Mouse (Mus musculus) ES-E14 (cell line): ENCODE measurements around the gene Nrros. TPM values are rescaled to one million over a fixed set of nuclear protein-coding genes. Genes with fewer than 3 reads are reported as not detected.

ENCODE experiments used
- DNase-seq: peaks from one replicate; pipeline ENCODE4 v3.0.0-alpha.2; 2013; ENCODE audit warnings: low read depth, low spot score
- H3K27ac ChIP-seq: 2 replicates; pipeline ENCODE4 v1.5.1; 2012; ENCODE audit warnings: low read depth, mild to moderate bottlenecking, low read length, moderate library complexity, mixed read lengths; ENCODE audit not compliant: poor library complexity, insufficient read depth, severe bottlenecking
- H3K36me3 ChIP-seq: 2 replicates; pipeline ENCODE4 v1.6.1; 2012; ENCODE audit warnings: mild to moderate bottlenecking, low read length, moderate library complexity, mixed read lengths; ENCODE audit not compliant: control insufficient read depth, poor library complexity, insufficient read depth, severe bottlenecking
- H3K4me1 ChIP-seq, 2 experiments: fragments of 150-350 bp in 1 of 2; sonication (generic) in 1 of 2; 2 replicates each; pipeline ENCODE4 v1.6.1; 2012; ENCODE audit warnings: low read length in 2 of 2, mild to moderate bottlenecking in 1 of 2, mixed read lengths in 1 of 2; ENCODE audit not compliant: control insufficient read depth in 2 of 2, insufficient read depth in 2 of 2, poor library complexity in 1 of 2
- H3K4me3 ChIP-seq, 2 experiments: fragments of 150-350 bp in 1 of 2; sonication (generic) in 1 of 2; 2 replicates each; pipeline ENCODE4 v1.5.1; 2012; ENCODE audit warnings: low read length in 2 of 2, low read depth in 1 of 2, mild to moderate bottlenecking in 1 of 2, mixed read lengths in 1 of 2; ENCODE audit not compliant: insufficient read depth in 1 of 2, poor library complexity in 1 of 2, severe bottlenecking in 1 of 2
- H3K9ac ChIP-seq: 2 replicates; pipeline ENCODE4 v1.6.1; 2012; ENCODE audit warnings: low read depth, mild to moderate bottlenecking, low read length, mixed read lengths; ENCODE audit not compliant: poor library complexity, insufficient read depth, severe bottlenecking
- H3K9me3 ChIP-seq: fragments of 150-350 bp; sonication (generic); 2 replicates; pipeline ENCODE4 v1.6.1; 2012; ENCODE audit warnings: low read depth, mild to moderate bottlenecking, low read length; ENCODE audit not compliant: control insufficient read depth, insufficient read depth
- CHD2 ChIP-seq: IDR thresholded peaks from 2 replicates; pipeline ENCODE4 v1.6.1; 2014; ENCODE audit warnings: mild to moderate bottlenecking, low read depth, low read length, inconsistent platforms
- HCFC1 ChIP-seq: IDR thresholded peaks from 2 replicates; pipeline ENCODE4 v1.6.1; 2012; ENCODE audit warnings: low read length, inconsistent platforms, borderline replicate concordance; ENCODE audit not compliant: insufficient read depth
- MAFK ChIP-seq: IDR thresholded peaks from 2 replicates; pipeline ENCODE4 v1.6.1; 2014; ENCODE audit warnings: mild to moderate bottlenecking, low read depth, low read length, inconsistent platforms; ENCODE audit not compliant: insufficient read depth
- ZC3H11A ChIP-seq: IDR thresholded peaks from 2 replicates; pipeline ENCODE4 v1.6.1; 2012; ENCODE audit warnings: low read depth, mild to moderate bottlenecking, inconsistent platforms, low read length, borderline replicate concordance
- ZNF384 ChIP-seq: IDR thresholded peaks from 2 replicates; pipeline ENCODE4 v1.6.1; 2012; ENCODE audit warnings: low read depth, low read length, inconsistent platforms
- in situ Hi-C, 2 experiments: fragments of 600-800 bp; cut with MboI; formaldehyde crosslinking; loops; one replicate each; pipeline ENCODE4 v1.15.1; 2025; ENCODE audit warnings: low sequenced_read_pairs in 2 of 2, inconsistent platforms in 1 of 2; ENCODE audit not compliant: unreplicated experiment in 2 of 2
- total RNA-seq: library from RNA; depleted of rRNA; stranded (reverse); fragments of 300-350 nt; gene quantifications from 2 replicates; pipeline ENCODE4 v1.2.3, GENCODE M21; 2012

Gene Nrros
- total RNA-seq, 1 experiment = 6.4 TPM

DNA sequence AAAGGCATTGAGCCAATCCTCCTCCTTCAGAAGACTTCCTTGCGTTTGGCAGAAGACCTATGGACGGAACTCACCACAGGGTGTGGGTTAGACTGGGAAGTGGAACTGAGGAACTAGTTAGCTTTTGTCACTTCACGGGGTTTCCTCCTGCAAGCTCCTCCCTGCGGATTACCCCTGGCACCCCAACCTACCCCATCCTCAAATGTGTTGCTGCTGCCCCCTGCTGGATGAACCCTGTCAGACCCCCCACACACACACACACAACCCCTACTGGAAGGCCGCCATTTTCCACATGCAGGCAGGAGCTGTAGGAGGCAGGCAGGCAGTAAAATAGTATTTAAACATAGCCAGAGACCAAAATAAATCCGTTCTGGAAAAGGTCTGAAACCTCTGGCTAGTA is 37.3 kb upstream of the Nrros start:
- DNase-seq = peak; percentile 48
- no peak for TF ChIP-seq ZNF384
- TF ChIP-seq CHD2 = no peak
- TF ChIP-seq MAFK = no peak
- 0 out of 2 replicates have a peak, but pooled peaks have one; percentile 28 for TF ChIP-seq ZC3H11A
- Histone ChIP-seq H3K9me3 (no peaks in the 10 kb centered on the region), H3K27ac (no peak overlapping the region), H3K4me3 (no peak overlapping the region), H3K4me1 (no peaks in the 10 kb centered on the region), H3K9ac (no peak overlapping the region), H3K36me3 (no peaks in the 10 kb centered on the region)
- in situ Hi-C loops = no loop called here

DNA sequence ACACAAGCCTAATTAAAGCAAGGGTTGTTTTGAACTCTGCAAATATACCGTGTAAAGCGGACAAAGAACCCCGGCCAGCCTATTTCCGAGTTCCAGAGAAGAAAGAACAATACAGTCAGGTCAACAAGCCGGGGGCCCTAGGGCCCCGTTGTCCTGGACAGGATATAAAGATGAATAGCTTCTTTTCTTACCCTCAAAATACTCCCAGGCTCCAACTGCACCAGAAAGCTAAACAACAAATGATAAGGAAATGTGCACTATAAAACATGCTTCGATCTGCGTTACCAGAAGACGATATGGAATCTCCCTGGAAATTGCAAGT is 35.6 kb upstream of the Nrros start:
- H3K4me1 ChIP-seq = no peaks in the 10 kb centered on the region
- H3K27ac ChIP-seq = no peak overlapping the region
- H3K9me3 ChIP-seq = no peaks in the 10 kb centered on the region
- TF ChIP-seq MAFK (no peak), ZNF384 (no peak), CHD2 (no peak), HCFC1 (no peak), ZC3H11A (no peak)
- no peak for DNase-seq
- no peaks in the 10 kb centered on the region for H3K36me3 ChIP-seq
- in situ Hi-C loops = no loop called here
- H3K4me3 ChIP-seq = no peak overlapping the region
- no peak overlapping the region for H3K9ac ChIP-seq

DNA sequence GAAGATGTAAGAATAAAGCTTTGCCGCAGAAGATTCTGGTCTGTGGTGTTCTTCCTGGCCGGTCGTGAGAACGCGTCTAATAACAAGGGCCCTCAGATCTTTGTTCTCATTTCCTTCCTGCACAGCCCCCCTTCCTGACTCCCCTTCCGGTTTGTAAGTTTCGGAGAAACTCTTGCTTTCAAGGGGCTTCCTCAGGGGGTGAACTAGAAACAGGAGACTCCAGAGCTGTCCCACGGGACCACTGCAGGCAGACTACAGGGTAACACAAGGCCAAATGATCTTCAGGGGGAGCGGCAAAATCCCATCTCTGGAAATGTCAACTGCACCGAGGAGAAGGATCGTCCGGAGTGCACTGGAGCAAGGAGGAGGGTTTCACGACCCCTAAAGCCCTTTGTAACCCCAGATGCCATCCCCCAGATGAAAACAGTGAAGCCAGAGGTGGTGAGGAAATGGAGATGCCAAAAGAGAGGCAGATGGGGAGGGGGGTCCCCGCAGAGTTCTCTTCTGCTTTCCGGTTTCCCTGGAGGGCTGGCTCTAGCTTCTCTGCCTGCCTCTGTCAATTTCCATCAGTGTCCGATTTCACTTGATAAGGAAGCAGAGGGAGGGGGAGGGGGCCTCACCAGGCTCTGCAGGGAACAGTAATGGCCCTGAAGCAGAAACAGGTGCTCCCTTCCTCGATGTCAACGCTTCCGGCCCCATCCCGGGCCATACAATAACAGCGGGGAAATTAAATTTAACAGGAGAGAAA is 35.0 kb upstream of the Nrros start:
- Histone ChIP-seq H3K9me3 (no peaks in the 10 kb centered on the region), H3K27ac (no peak overlapping the region), H3K4me1 (no peaks in the 10 kb centered on the region), H3K36me3 (no peaks in the 10 kb centered on the region), H3K4me3 (no peak overlapping the region), H3K9ac (no peak overlapping the region)
- no peak for DNase-seq
- in situ Hi-C loops = no loop called here
- no peak for TF ChIP-seq CHD2
- TF ChIP-seq ZNF384 = no peak
- no peak for TF ChIP-seq ZC3H11A
- no peak for TF ChIP-seq MAFK
- no peak for TF ChIP-seq HCFC1

DNA sequence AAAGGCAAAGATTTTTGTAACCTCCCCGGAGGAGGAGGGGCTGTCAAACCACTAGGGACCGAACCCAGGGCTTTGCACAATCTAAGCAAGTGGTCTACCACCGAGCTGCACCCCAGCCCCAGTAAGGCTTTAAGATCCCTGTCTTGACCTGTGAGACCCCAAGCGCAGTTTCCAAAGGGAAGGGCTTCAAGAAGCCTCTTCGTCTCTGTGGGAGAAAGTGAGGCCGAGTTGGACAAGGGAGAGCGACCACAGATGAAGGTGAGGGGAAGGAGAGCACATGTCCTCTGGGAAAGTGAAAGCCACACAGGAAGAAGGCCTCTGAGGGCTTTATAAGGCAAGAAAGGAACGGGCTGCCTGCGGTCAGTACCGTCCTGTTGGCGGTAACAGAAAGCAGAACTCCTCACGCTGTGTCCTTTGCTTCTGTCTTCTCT is 24.6 kb upstream of the Nrros start:
- TF ChIP-seq HCFC1 (no peak), ZNF384 (no peak), MAFK (no peak), CHD2 (no peak), ZC3H11A (no peak)
- in situ Hi-C loops = no loop called here
- H3K36me3 ChIP-seq = no peaks in the 10 kb centered on the region
- no peak overlapping the region for H3K27ac ChIP-seq
- DNase-seq = no peak
- H3K9ac ChIP-seq = no peak overlapping the region
- no peaks in the 10 kb centered on the region for H3K4me1 ChIP-seq
- H3K4me3 ChIP-seq = no peak overlapping the region
- 0 out of 2 replicates have a peak, but pooled peaks cover under 1% of the 10 kb centered on the region for H3K9me3 ChIP-seq

DNA sequence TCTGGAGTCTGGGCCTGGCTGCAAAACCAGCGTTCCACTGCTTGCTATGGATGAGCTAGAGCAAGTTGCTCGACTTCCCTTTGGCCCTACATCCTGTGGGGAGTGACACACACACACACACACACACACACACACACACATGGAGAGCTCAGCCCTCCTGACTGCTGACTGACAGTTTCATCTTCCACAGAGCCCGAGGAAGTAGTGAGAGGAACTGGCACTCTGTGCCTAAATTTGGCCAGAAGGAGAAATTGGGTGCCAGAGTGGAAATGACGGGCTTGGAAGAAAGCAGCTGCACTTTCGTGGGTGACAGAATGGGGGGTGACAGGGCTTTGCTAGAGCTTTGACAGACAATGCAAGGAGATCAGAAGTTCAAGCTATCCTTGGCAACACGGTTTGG is 23.7 kb upstream of the Nrros start:
- in situ Hi-C loops = no loop called here
- no peak overlapping the region for H3K9ac ChIP-seq
- H3K9me3 ChIP-seq = no peaks in the 10 kb centered on the region
- H3K27ac ChIP-seq = no peak overlapping the region
- TF ChIP-seq MAFK (no peak), ZC3H11A (no peak), CHD2 (no peak), ZNF384 (no peak), HCFC1 (no peak)
- H3K4me1 ChIP-seq = no peaks in the 10 kb centered on the region
- DNase-seq = no peak
- H3K36me3 ChIP-seq = no peaks in the 10 kb centered on the region
- H3K4me3 ChIP-seq = no peak overlapping the region
